Mouse (Mus musculus) thymus, adult 2 months (tissue): ENCODE results near the gene Dffb.

Experiments used
- CTCF ChIP-seq: fragments of 200-500 bp; IDR thresholded peaks from 2 replicates; pipeline ENCODE4 v1.5.1; 2012; ENCODE audit warnings: mild to moderate bottlenecking, control low read depth, low read length, moderate library complexity, borderline replicate concordance; ENCODE audit not compliant: control insufficient read depth, poor library complexity, insufficient read depth; ENCODE audit errors: extremely low read depth
- POLR2A ChIP-seq: fragments of 200-500 bp; IDR thresholded peaks from 2 replicates; pipeline ENCODE4 v1.6.1; 2012; ENCODE audit warnings: mild to moderate bottlenecking, low read length, control low read depth, moderate library complexity; ENCODE audit not compliant: control insufficient read depth, poor library complexity, insufficient read depth; ENCODE audit errors: extremely low read depth

DNA sequence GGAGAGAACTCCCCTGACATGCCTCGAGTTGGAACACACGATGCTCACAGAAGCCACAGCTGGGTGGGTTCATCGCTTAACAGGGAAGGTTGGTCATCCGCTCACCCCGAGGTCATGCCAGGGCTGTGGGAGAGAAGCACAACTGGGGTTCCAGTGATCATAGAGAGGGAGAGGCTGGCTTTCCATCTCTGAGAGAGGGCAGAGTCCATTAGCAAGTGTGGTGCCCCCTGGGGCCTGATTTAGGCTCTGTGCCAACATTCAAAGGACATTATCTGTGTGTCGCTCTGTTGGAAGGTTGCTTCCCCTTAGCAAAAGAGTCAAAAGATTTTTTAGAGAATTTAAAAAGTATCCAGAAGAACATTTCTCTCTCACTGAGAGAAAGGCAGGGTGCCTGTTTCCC is 30.7 kb downstream of the Dffb start:
- TF ChIP-seq POLR2A, result no peak
- TF ChIP-seq CTCF, result no peak
